Mouse (Mus musculus): ENCODE data around the gene Aldh1l1. TPM values are rescaled to one million over a fixed set of nuclear protein-coding genes. Genes with fewer than 3 reads are reported as not detected.

The Aldh1l1 gene
- polyA plus RNA-seq, 1 experiment from 2014 or later = 2.2 TPM

GRCm38 (mm10) chr6:90506673-90507311 lies 20.6 kb downstream of the Aldh1l1 start:
- 33% methylated on average over 16 of the region's 16 CpGs for WGBS
- H3K27me3 ChIP-seq (replicated peaks; ENCODE audit: control insufficient read depth, insufficient read depth, low read length) = no peaks in the 10 kb centered on the region
- H3K9me3 ChIP-seq (ENCODE audit: control insufficient read depth, low read length) = no peaks in the 10 kb centered on the region
- peak overlapping the region; percentile 75 for H3K27ac ChIP-seq (replicated peaks; ENCODE audit: low read depth, low read length)
- H3K4me1 ChIP-seq (ENCODE audit: control insufficient read depth, insufficient read depth, low read length) = peaks cover 22% of the 10 kb centered on the region
- H3K4me3 ChIP-seq (ENCODE audit: low read depth, low read length) = no peak overlapping the region
- peak; percentile 76 for DNase-seq (ENCODE audit: low spot score)
- peak; percentile 82 for ATAC-seq (ENCODE audit: low read depth)
- no peak overlapping the region for H3K9ac ChIP-seq (ENCODE audit: low read depth, low read length)
- no peaks in the 10 kb centered on the region for H3K36me3 ChIP-seq (ENCODE audit: control insufficient read depth, insufficient read depth, low read length)
- H3K4me2 ChIP-seq (ENCODE audit: low read depth, low read length) = peak overlapping the region; percentile 10; the same call in 1 of the 2 replicates

- H3K36me3 ChIP-seq (ENCODE audit: control insufficient read depth, insufficient read depth, low read length) = no peaks in the 10 kb centered on the region
- H3K4me1 ChIP-seq (ENCODE audit: control insufficient read depth, insufficient read depth, low read length) = peaks cover 22% of the 10 kb centered on the region
- H3K4me2 ChIP-seq (ENCODE audit: low read depth, low read length) = no peak overlapping the region
- ATAC-seq (ENCODE audit: low read depth) (no peak), DNase-seq (ENCODE audit: low spot score) (no peak)
- no peak overlapping the region for H3K4me3 ChIP-seq (ENCODE audit: low read depth, low read length)
- no peaks in the 10 kb centered on the region for H3K27me3 ChIP-seq (replicated peaks; ENCODE audit: control insufficient read depth, insufficient read depth, low read length)
- no peak overlapping the region for H3K9ac ChIP-seq (ENCODE audit: low read depth, low read length)
- H3K27ac ChIP-seq (replicated peaks; ENCODE audit: low read depth, low read length) = peak overlapping the region; percentile 4; the same call in 1 of the 2 replicates
- H3K9me3 ChIP-seq (ENCODE audit: control insufficient read depth, low read length) = no peaks in the 10 kb centered on the region
These were observed 21.2 kb downstream of the Aldh1l1 start for GRCm38 (mm10) chr6:90507443-90507842.

GRCm38 (mm10) chr6:90508197-90508624 lies 22.0 kb downstream of the Aldh1l1 start:
- WGBS = 21% methylated on average over 4 of the region's 4 CpGs
- no peak overlapping the region for H3K27ac ChIP-seq (replicated peaks; ENCODE audit: low read depth, low read length)
- H3K4me2 ChIP-seq (ENCODE audit: low read depth, low read length) = no peak overlapping the region

GRCm38 (mm10) chr6:90509085-90509484 lies 22.9 kb downstream of the Aldh1l1 start:
- 56% methylated on average over 6 of the region's 6 CpGs for WGBS
- DNase-seq (ENCODE audit: low spot score) = no peak
- H3K4me2 ChIP-seq (ENCODE audit: low read depth, low read length) = no peak overlapping the region
- H3K4me3 ChIP-seq (ENCODE audit: low read depth, low read length) = no peak overlapping the region
- H3K9me3 ChIP-seq (ENCODE audit: control insufficient read depth, low read length) = no peaks in the 10 kb centered on the region
- no peaks in the 10 kb centered on the region for H3K27me3 ChIP-seq (replicated peaks; ENCODE audit: control insufficient read depth, insufficient read depth, low read length)
- H3K9ac ChIP-seq (ENCODE audit: low read depth, low read length) = no peak overlapping the region
- H3K36me3 ChIP-seq (ENCODE audit: control insufficient read depth, insufficient read depth, low read length) = no peaks in the 10 kb centered on the region
- ATAC-seq (ENCODE audit: low read depth) = no peak
- H3K4me1 ChIP-seq (ENCODE audit: control insufficient read depth, insufficient read depth, low read length) = peaks cover 22% of the 10 kb centered on the region
- no peak overlapping the region for H3K27ac ChIP-seq (replicated peaks; ENCODE audit: low read depth, low read length)

More at GRCm38 (mm10) chr6:90508197-90508624, 22.0 kb downstream of the Aldh1l1 start:
- Histone ChIP-seq H3K9me3 (ENCODE audit: control insufficient read depth, low read length) (no peaks in the 10 kb centered on the region), H3K4me1 (ENCODE audit: control insufficient read depth, insufficient read depth, low read length) (peaks cover 22% of the 10 kb centered on the region), H3K36me3 (ENCODE audit: control insufficient read depth, insufficient read depth, low read length) (no peaks in the 10 kb centered on the region), H3K4me3 (ENCODE audit: low read depth, low read length) (no peak overlapping the region), H3K27me3 (replicated peaks; ENCODE audit: control insufficient read depth, insufficient read depth, low read length) (no peaks in the 10 kb centered on the region), H3K9ac (ENCODE audit: low read depth, low read length) (no peak overlapping the region)
- ATAC-seq (ENCODE audit: low read depth) (peak; percentile 66), DNase-seq (ENCODE audit: low spot score) (peak; percentile 54)

GRCm38 (mm10) chr6:90512416-90512815 lies 26.2 kb downstream of the Aldh1l1 start:
- H3K9ac ChIP-seq (ENCODE audit: low read depth, low read length) = no peak overlapping the region
- H3K4me2 ChIP-seq (ENCODE audit: low read depth, low read length) = no peak overlapping the region
- H3K36me3 ChIP-seq (ENCODE audit: control insufficient read depth, insufficient read depth, low read length) = no peaks in the 10 kb centered on the region
- no peaks in the 10 kb centered on the region for H3K9me3 ChIP-seq (ENCODE audit: control insufficient read depth, low read length)
- DNase-seq (ENCODE audit: low spot score) = no peak
- no peak overlapping the region for H3K4me3 ChIP-seq (ENCODE audit: low read depth, low read length)
- no peaks in the 10 kb centered on the region for H3K27me3 ChIP-seq (replicated peaks; ENCODE audit: control insufficient read depth, insufficient read depth, low read length)
- H3K4me1 ChIP-seq (ENCODE audit: control insufficient read depth, insufficient read depth, low read length) = peaks cover 8% of the 10 kb centered on the region; the same call in 1 of the 2 replicates
- no peak overlapping the region for H3K27ac ChIP-seq (replicated peaks; ENCODE audit: low read depth, low read length)
- no peak for ATAC-seq (ENCODE audit: low read depth)
- 83% methylated on average over 5 of the region's 5 CpGs for WGBS

GRCm38 (mm10) chr6:90513074-90513856 lies 27.0 kb downstream of the Aldh1l1 start:
- no peak overlapping the region for H3K9ac ChIP-seq (ENCODE audit: low read depth, low read length)
- H3K27me3 ChIP-seq (replicated peaks; ENCODE audit: control insufficient read depth, insufficient read depth, low read length) = no peaks in the 10 kb centered on the region
- ATAC-seq (ENCODE audit: low read depth) = no peak
- 0 out of 2 replicates have a peak, but pooled peaks cover 4% of the 10 kb centered on the region for H3K4me1 ChIP-seq (ENCODE audit: control insufficient read depth, insufficient read depth, low read length)
- H3K36me3 ChIP-seq (ENCODE audit: control insufficient read depth, insufficient read depth, low read length) = no peaks in the 10 kb centered on the region
- no peak for DNase-seq (ENCODE audit: low spot score)
- no peak overlapping the region for H3K4me3 ChIP-seq (ENCODE audit: low read depth, low read length)
- H3K27ac ChIP-seq (replicated peaks; ENCODE audit: low read depth, low read length) = no peak overlapping the region
- 72% methylated on average over 5 of the region's 5 CpGs for whole genome bisulfite sequencing
- no peaks in the 10 kb centered on the region for H3K9me3 ChIP-seq (ENCODE audit: control insufficient read depth, low read length)
- no peak overlapping the region for H3K4me2 ChIP-seq (ENCODE audit: low read depth, low read length)

- H3K36me3 ChIP-seq (ENCODE audit: control insufficient read depth, insufficient read depth, low read length) = no peaks in the 10 kb centered on the region
- ATAC-seq (ENCODE audit: low read depth) (no peak), DNase-seq (ENCODE audit: low spot score) (no peak)
- no peaks in the 10 kb centered on the region for H3K27me3 ChIP-seq (replicated peaks; ENCODE audit: control insufficient read depth, insufficient read depth, low read length)
- no peaks in the 10 kb centered on the region for H3K4me1 ChIP-seq (ENCODE audit: control insufficient read depth, insufficient read depth, low read length)
- H3K4me2 ChIP-seq (ENCODE audit: low read depth, low read length) = no peak overlapping the region
- no peak overlapping the region for H3K27ac ChIP-seq (replicated peaks; ENCODE audit: low read depth, low read length)
- no peak overlapping the region for H3K4me3 ChIP-seq (ENCODE audit: low read depth, low read length)
- H3K9me3 ChIP-seq (ENCODE audit: control insufficient read depth, low read length) = no peaks in the 10 kb centered on the region
- H3K9ac ChIP-seq (ENCODE audit: low read depth, low read length) = no peak overlapping the region
These were observed 28.1 kb downstream of the Aldh1l1 start for GRCm38 (mm10) chr6:90514369-90514768.

- Histone ChIP-seq H3K27ac (replicated peaks; ENCODE audit: low read depth, low read length) (no peak overlapping the region), H3K9ac (ENCODE audit: low read depth, low read length) (no peak overlapping the region), H3K4me1 (ENCODE audit: control insufficient read depth, insufficient read depth, low read length) (no peaks in the 10 kb centered on the region), H3K4me3 (ENCODE audit: low read depth, low read length) (no peak overlapping the region), H3K36me3 (ENCODE audit: control insufficient read depth, insufficient read depth, low read length) (no peaks in the 10 kb centered on the region), H3K4me2 (ENCODE audit: low read depth, low read length) (no peak overlapping the region), H3K9me3 (ENCODE audit: control insufficient read depth, low read length) (no peaks in the 10 kb centered on the region), H3K27me3 (replicated peaks; ENCODE audit: control insufficient read depth, insufficient read depth, low read length) (no peaks in the 10 kb centered on the region)
- 39% methylated on average over 3 of the region's 4 CpGs for WGBS
- ATAC-seq (ENCODE audit: low read depth) = peak; percentile 72
- DNase-seq (ENCODE audit: low spot score) = peak; percentile 61
These were observed 28.7 kb downstream of the Aldh1l1 start for GRCm38 (mm10) chr6:90514883-90515405.
